Mouse (Mus musculus) E14TG2a.4 (cell line): ENCODE measurements around the gene Tmem120b.

Experiments used
- CTCF ChIP-seq: conservative IDR thresholded peaks from 2 replicates; pipeline ENCODE4 v1.5.1; 2014; ENCODE audit warnings: low read length
- NANOG ChIP-seq: IDR thresholded peaks from 2 replicates; pipeline ENCODE4 v1.6.1; 2014; ENCODE audit warnings: borderline replicate concordance, low read length, mixed read lengths

- TF ChIP-seq CTCF (no peak), NANOG (no peak)
These were observed 7.6 kb downstream of the Tmem120b start for GRCm38 (mm10) chr5:123075576-123076418.
